Mouse (Mus musculus) embryonic fibroblast, embryonic 13.5 days (primary cell): ENCODE measurements around the gene Gnptab.

Experiments used
- CTCF ChIP-seq: IDR thresholded peaks from 2 replicates; pipeline ENCODE4 v1.5.1; 2011; ENCODE audit warnings: mild to moderate bottlenecking, control low read depth, low read length, moderate library complexity, borderline replicate concordance; ENCODE audit not compliant: insufficient read depth
- POLR2A ChIP-seq: IDR thresholded peaks from 2 replicates; pipeline ENCODE4 v1.6.1; 2011; ENCODE audit warnings: low read depth, mild to moderate bottlenecking, control low read depth, low read length, moderate library complexity

DNA sequence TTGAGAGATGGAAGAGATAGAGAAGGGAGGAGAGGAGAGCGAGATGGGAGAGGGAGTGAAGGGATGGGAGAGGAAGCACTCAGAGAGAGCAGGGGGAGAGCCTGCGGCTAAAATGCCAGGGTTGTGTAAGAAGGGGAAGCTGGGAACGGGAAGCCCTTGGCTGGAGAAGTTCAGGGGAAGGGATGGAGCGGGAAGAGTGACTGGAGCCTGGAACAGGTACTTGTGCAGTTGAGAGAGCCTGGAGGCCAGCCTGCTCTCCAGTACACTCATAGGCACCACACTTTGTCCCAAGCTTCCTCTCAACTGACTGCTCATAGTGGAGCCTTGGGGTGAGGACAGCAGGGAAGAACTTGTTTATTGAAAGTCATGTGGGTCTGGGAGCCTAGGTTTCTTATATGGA lies 4.5 kb downstream of the Gnptab start:
- TF ChIP-seq CTCF (no peak), POLR2A (no peak)
